Mouse (Mus musculus): ENCODE measurements at regions not wholly inside any gene's neighbourhood (a gene's known extent, or its start where the extent isn't known, plus 50 kb on each side); places are given as distances from the start of the nearest gene placed in this dataset.

DNA sequence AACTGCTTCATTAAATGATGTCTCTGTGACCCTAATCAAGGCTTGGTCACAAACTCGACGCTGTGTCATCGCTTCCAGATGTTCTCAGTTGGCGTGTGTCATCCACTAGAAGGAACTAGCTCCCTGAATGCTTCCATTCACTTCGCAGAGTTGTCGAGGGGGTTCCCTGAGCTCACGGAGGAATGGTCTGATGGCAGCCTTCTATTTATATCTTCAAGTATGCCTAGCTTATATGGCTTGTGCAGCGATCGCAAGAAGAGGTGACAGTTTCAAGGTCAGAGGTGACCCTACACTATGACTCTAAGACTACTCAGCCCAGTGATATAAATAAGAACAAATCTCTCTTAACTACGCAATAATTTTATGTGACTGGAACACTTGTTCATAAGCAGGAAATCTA is 126.3 kb downstream of the Nr4a2 start:
- DNase-seq, result peak; percentile 3 to 8
- intact Hi-C loops (cut with DNase I), result no loop called here

DNA sequence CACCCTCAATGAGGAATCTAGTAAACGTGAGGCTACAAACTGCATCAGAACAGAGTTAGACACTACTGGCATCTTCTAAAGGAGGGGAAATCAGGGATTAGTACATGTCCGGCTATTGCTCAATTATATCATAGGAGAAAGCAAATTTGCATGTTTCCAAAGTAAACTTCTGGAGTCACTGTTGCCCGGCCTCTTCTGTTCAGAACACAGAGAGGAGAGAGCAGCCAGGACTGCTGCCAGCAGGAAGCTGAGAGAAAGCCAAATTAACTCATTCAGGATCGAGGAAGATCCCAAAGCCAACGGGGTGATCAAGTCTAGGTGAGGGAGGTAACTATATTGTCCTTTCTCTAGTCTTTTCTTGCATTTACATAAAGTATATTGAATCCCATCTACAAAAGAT is 131.0 kb downstream of the Nr4a2 start:
- intact Hi-C loops (cut with DNase I), result no loop called here

DNA sequence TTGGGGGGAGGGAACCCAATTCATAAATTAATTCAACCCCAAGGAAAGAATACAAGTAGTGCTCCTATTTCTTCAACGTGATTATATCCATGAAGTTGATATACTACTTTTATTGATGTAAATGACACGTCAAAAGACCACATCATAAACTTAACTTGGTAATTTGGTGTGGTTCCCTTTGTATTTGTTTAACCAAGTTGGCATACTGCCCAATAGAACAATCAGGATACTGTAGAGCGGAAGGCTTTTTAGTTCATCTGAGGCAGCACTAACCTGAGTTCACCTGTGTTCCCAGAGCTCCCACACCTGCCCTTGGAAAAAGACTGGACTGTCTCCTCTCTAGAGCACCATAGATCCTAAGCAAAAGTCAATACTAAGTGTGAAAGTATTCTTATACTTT is 132.0 kb downstream of the Nr4a2 start:
- DNase-seq, result no peak
- intact Hi-C loops (cut with DNase I), result no loop called here

More for the DNA sequence above, 131.0 kb downstream of the Nr4a2 start:
- no peak for DNase-seq

DNA sequence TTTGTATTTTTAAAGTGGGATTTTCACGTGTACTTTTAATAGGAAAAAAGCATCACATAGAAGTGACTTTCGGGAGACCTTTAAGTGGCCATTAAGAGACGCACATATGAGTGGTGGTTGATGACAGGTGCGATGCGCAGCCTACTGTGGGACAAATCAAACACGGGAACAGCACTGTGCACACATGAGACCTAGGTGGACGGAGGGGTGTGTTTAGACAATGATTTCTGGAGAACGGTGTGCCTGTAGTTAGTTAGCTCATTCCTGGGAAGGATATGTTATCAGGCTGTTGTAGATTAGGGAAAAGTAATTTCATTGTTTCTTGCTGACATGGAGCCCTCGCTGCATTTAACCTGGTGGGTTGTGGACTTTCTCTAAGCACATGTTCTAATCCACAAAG is 133.0 kb downstream of the Nr4a2 start:
- DNase-seq, result no peak
- intact Hi-C loops (cut with DNase I), result no loop called here

DNA sequence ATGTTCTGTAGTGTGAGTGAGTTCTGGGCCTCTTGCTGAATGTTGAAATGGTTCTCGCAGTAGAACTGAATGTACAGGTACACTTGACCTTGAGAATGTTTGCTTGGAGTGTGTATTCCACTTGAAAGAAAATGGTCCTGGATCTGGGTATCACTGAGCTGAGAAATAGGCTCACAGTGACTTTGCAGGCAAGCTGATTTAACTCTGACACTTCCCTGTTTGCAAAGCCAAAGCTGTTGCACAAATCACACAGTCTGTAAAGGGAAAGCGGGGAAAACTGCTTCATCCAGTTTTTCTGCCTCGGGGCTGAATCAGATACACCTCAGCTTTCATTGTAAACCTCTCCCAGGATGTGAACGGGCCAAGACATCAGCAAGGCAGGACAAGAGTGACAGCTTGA is 140.6 kb downstream of the Nr4a2 start:
- DNase-seq, result no peak
- intact Hi-C loops (cut with DNase I), result no loop called here

DNA sequence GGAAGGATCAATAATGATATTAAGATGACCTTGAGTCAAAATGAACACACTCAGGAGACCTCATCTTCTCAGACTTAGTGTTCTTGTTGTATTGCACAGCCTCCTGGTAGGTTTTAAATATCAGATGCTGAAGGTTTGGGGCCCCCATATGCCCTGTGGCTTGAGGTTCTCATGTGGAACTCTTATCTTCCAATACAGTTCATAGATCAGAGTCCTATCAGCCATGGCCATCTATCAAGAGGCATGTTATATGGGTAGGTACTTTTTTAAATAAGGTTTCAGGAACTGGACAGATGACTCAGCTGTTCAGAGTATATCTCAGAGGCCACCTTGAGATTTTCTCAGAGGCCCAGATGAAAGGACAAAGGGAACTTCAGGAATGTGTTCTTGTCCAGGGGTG is 143.2 kb downstream of the Nr4a2 start:
- DNase-seq, result no peak
- intact Hi-C loops (cut with DNase I), result no loop called here

DNA sequence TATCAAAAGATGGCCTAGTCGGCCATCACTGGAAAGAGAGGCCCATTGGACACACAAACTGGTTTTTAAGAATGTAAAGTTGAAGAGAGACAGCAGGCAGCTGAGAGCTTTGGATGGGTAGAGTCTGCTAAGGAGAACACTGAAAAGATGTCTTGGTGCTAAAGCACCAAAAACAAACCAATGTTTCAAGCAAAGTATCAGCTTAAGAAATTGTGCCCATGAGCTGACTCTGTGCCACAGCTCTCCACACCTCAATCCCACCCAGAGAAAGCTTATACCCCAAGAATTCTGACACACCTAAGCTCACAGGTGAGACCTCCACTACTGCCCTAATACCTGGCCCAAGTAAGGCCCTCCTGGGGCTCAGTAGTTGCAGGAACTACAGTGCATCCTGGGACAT is 148.1 kb downstream of the Nr4a2 start:
- no peak for DNase-seq
- intact Hi-C loops (cut with DNase I), result no loop called here

DNA sequence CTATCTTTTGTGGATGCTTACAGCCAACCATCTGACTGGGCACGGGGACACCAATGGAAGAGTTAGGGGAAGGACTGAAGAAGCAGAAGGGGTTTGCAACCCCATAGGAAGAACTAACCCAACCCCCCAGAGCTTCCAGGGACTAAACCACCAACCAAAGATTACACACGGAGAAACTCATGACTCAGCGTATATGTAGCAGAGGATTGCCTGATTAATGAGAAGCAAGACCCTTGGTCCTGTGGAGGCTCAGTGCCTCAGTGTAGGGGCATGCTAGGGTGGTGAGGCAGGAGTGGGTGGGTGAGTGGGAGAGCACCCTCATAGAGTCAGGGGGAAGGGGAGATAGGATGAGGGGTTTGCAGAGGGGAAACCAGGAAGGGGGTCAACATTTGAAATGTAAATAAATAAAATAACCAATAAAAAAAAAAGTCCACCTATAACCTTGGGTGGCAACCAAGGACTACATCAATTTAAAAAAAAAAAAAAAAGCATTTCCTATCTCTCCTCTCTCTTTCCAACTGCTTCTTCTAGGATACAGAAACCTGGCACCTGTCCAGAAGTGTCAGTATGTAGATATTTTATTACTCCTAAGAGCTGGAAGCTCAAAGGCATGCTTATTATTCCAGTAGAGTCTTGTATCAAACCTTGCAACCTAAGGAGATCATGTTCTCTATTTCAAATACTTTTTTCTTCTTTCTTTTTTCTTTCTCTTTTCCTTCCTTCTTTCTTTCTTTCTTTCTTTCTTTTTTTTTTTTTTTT is 159.7 kb downstream of the Nr4a2 start:
- DNase-seq, result no peak
- intact Hi-C loops (cut with DNase I), result no loop called here

DNA sequence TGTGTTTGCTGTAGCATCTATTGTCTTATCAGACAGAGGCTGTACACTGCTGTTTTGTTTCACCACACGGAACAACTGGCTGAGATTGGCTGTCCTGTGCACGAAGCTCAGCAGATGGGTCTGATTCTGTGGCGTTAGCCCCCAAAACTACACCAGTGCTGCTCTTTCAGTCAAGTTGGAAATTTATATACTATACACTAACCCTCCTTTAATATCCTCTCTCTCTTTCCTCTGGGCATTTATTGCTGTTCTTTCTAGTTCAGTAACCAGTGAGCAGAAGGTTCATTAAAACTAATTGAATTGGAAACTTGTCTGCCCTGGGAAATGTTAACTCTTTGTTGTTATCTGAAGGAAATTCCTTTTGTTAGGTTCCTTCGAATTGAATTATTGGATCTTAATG is 164.1 kb downstream of the Nr4a2 start:
- DNase-seq, result no peak
- intact Hi-C loops (cut with DNase I), result no loop called here

DNA sequence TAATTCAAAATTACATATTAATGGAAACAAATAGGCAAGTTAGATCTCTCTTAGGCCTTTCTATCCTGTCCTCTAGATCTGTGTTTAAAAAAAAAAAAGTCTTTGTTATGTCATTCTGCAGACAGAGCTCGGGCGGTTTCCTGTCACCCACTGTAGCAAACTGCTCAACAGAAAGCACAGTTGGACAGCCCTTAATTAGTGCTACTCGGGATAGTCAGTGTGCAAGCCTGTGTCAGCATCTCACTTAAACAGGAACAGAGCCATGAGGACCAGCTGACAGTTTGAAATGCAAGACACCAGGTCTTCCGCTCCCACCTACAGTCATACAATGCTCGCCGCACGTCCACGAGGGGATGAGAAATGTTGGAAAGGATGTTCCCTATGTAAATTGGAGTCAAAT is 170.5 kb downstream of the Nr4a2 start:
- intact Hi-C loops (cut with DNase I), result no loop called here
- no peak for DNase-seq

DNA sequence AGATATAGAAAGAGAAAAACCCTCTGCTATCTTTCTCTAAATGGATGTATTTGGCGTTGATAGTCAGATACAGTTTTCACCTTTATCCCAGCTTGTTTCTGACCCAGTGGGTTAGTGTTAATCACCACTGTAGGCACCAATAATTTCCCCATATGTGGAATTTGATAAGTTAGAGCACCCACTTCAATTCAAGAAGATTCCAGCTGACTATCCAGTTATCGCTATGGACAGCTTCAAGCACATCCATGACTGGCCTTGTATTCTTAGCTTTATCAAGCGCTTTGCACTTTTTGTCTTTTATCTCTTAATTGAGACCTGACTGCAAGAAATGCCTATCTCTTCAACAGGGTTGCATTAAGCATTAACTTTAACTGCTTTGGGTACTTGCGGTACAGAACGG is 211.3 kb downstream of the Nr4a2 start:
- no peak for DNase-seq

DNA sequence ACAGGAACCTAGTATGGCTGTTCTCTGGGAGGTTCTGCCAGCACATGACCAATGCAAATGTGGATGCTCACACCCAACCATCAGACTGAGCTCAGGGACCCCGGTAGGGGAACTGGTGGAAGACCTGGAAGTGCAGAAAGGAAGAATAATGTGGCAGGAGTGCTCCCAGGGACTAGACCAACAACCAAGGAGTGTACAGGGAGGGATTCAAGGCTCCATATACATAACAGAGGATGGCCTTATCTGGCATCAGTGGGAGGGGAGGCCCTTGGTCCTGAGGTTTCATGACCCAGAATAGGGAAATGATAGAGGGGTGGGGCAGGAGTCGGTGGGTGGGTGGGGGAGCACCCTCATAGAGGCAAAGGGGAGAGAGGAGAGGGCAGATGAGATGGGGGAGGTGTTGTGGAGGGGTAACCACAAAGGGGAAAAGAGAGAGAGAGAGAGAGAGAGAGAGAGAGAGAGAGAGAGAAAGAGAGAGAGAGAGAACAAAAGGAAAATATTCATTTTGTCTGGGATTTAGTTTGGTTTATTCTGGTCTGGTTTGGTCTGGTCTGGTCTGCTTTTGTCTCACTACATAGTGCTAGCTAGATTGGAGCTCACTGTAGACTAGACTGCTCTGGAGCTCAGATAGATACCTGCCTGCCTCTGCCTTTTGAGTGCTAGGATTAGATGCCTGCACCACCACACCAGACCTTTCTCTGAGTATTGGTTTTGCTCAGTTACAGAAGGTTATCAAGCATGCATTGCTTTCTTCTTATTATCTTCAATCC is 214.5 kb downstream of the Nr4a2 start:
- no peak for DNase-seq
- intact Hi-C loops (cut with DNase I), result no loop called here

More for the DNA sequence above, 211.3 kb downstream of the Nr4a2 start:
- intact Hi-C loops (cut with DNase I), result no loop called here

DNA sequence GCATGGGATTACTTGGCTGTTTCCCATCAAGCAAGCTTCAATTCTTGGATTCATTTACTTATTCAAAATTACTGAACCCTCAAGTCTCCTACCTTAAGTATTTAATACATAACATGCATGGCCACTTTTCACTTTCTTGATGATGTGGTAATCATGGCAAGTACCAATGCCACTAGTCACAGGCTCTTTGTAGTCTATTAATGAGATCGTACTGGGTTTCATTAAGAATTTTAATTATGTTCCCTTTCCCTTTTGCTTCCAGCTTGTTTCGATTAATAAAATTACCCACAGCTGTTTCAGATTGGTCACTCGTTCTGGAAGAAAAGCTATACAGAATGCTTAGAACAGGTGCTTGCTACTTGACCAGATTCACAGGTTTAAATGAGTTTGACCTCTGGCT is 238.6 kb downstream of the Nr4a2 start:
- intact Hi-C loops (cut with DNase I), result no loop called here
- DNase-seq, result no peak

DNA sequence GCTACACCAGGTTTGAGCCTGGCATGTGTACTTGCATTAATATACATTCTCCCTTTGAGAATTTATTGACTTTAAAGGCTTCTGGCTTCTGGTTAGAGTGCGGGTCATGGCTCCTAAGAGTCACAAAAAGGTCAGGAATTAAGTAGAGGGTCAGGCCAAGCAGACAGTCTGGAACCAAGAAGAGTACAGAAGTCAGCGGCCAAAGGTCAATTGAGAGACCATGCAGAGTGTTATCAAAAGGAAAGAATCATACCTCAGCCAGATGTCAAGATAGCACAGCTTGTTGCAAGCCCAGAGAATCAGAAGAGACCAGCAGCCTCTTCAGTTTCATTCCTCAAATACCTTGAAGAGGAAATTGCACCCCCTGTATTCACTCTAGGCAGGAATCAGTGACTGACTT is 263.0 kb downstream of the Nr4a2 start:
- intact Hi-C loops (cut with DNase I), result no loop called here
- no peak for DNase-seq

DNA sequence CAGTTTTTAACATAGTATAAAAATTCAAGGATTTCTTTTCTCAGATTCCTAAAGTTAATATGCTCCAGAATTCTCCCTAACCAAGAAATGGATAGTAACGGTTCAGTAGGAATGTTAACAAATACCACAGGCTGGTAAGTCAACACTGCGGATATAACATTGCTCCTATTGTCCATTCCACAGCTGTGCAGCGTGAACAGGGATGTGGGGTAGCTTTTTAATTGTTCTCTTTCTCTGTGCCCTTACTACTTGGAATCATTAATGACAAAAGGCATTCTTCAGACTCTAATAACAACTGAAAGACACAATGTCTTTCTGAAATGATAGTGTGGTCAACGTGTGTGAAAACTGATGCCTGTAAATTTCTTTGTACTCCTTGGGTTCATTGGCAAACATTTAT is 303.3 kb downstream of the Nr4a2 start:
- intact Hi-C loops (cut with DNase I), result no loop called here
- DNase-seq, result no peak

DNA sequence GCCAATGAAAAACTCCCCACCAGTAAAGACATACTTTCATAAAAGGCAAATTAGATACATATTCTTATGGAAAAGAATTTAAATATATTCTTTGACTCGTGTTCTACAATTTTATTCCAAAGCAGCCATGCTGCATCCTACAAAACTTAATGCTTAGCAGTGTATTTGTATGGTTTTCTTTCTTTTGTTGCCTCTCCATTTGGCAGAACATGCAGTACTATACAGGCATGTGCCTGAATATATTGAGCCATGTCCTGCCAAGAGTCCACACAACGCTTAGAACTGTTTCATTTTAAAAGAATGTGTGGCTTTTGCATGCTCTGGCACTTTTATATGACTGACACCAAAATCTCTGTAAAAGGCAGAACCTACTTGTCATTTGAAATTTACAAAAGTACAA is 339.0 kb downstream of the Nr4a2 start:
- intact Hi-C loops (cut with DNase I), result no loop called here
- no peak for DNase-seq

Small RNA genes lying in the stretch of these regions (microRNA-seq; reads per million reads assigned to microRNA genes)
- gene Mir195b, result 0 reads per million in 2 experiments

All from heart, postnatal 10 days (tissue).